Mouse (Mus musculus) heart, adult 2 months (tissue): ENCODE data around the gene Olfr653.

ENCODE experiments used
- CTCF ChIP-seq: fragments of 200-600 bp; IDR thresholded peaks from 2 replicates; pipeline ENCODE4 v1.8.1; 2022; ENCODE audit warnings: antibody characterized with exemption, mild to moderate bottlenecking, moderate library complexity
- EP300 ChIP-seq: fragments of 200-500 bp; IDR thresholded peaks from 2 replicates; pipeline ENCODE4 v1.6.1; 2011; ENCODE audit warnings: low read depth, low read length, control low read depth; ENCODE audit not compliant: insufficient read depth
- POLR2A ChIP-seq: fragments of 200-500 bp; IDR thresholded peaks from 2 replicates; pipeline ENCODE4 v1.6.1; 2011; ENCODE audit warnings: mild to moderate bottlenecking, low read depth, low read length, control low read depth; ENCODE audit not compliant: insufficient read depth

DNA sequence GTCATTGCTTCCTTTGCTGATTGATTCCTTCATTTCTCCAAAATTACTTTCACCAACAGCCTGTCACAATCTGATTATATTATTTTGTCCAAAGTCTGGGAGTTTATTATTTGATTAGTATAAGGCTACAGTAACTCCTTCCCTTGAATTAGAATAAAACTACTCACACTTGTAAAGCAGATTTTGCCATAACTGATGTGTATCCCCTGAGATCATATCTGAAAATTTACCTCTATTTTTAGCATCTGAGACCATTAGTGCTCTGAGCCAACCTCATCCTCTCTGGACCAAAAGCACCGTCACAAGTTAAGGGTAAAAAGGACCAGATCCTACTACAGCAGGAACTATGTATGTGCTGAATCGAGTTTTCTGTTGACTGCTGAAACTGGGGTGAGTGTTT lies at the start of gene Olfr653:
- TF ChIP-seq POLR2A (no peak), CTCF (no peak), EP300 (no peak)
